Mouse (Mus musculus) liver, adult 2 months (tissue): ENCODE measurements at regions not wholly inside any gene's neighbourhood (a gene's known extent, or its start where the extent isn't known, plus 50 kb on each side); places are given as distances from the start of the nearest gene placed in this dataset.

Experiments
- CTCF ChIP-seq: fragments of 200-500 bp; IDR thresholded peaks from 2 replicates; pipeline ENCODE4 v1.5.1; 2011; ENCODE audit warnings: low read depth, low read length, control low read depth
- POLR2A ChIP-seq: fragments of 200-500 bp; IDR thresholded peaks from 2 replicates; pipeline ENCODE4 v1.6.1; 2011; ENCODE audit warnings: low read length, control low read depth; ENCODE audit not compliant: insufficient read depth; ENCODE audit errors: extremely low read depth

DNA sequence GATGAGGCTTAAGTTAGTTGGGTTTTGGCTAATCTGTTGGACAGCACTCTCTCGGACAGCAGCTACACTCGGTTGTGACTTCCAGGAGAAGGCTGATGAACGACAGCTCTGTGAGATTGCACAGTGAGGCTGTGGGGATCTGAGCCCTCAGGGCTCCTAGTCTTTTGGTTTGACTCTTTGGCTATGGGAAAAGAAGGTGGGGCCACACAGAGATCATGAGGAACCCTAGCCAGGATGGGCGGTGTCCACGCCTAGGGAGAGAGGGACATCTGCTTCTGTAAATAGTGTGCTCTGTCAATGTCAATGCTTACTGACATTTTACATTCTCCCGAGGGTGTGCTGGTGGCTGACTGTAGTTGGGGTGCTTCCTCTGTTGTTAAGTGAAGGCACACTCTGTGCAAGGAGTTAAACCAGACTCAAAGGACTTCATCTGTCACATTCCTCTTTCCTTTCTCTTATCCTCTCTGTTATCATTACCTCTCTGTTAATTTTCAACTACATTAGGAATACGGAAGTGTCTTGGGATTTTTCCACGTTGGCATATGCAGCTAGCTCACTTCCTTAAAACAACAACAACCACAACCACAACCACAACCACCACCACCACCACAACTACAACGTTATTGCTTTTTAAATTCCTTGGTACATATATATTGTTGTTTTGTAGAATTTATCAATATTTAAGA is 54.2 kb upstream of the Cd28 start:
- peak; percentile 28; the same call in 1 of the 2 replicates for TF ChIP-seq POLR2A
- TF ChIP-seq CTCF: no peak
